Comparison of ENCODE assay signal across 6 mouse cellular contexts in genomic region chr1:67307591-67307990, GRCm38 (mm10).
"Had no signal": no experiment of that assay in that cellular context is flagged by ENCODE, and none has a peak within 500 bp of the region (broad histone marks: within the 10 kb centered on the region; RNA-seq: fewer than 3 reads in every experiment).

No protein-coding gene starts in this region.

- DNase-seq: lung, adult 2 months; lung, postnatal 14 days; right cerebral cortex, postnatal 14 days; thymus, adult 2 months; thymus, postnatal 25 days; thymus, postnatal 4 days had no signal
